Mouse (Mus musculus): Measurements from ENCODE around the gene Nckap1.

DNA sequence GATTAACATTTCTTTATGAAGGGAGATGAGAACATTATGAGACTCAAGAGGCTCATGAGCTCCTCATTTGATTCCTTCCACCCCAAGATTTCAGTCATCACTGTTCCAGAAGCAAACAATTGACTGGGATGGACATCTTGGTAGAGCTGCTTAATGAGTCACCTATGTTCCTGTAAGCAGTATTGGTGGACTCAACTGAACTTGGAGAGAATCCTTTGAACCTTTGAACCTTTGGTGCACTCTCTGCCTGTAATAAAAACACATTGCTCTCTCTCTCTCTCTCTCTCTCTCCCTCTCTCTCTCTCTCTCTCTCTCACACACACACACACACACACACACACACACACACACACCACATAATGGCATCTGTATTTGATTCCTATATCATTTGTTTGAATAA is 19.4 kb upstream of the Nckap1 start:
- TF ChIP-seq CTCF (IDR thresholded peaks at IDR 0.05; ENCODE audit: low read depth) (no peak), EP300 (IDR thresholded peaks at IDR 0.05; ENCODE audit: low read depth) (no peak)
